Comparison of ENCODE assay signal across 15 mouse cellular contexts in genomic region chr15:100346761-100347160, GRCm38 (mm10). TPM values are rescaled to one million over a fixed set of nuclear protein-coding genes. Genes with fewer than 3 reads are reported as not detected.
DNase-seq lines count a peak whose midpoint lies in the region; ATAC-seq and TF ChIP-seq lines count a peak whose summit lies in the region.
"Had no signal": no experiment of that assay in that cellular context is flagged by ENCODE, and none has a peak within 500 bp of the region (broad histone marks: within the 10 kb centered on the region; RNA-seq: fewer than 3 reads in every experiment).

No protein-coding gene starts in this region.

- H3K9me3 ChIP-seq in embryonic facial prominence, embryonic 13.5 days = no peaks in the 10 kb centered on the region
- no peaks in the 10 kb centered on the region for H3K9me3 ChIP-seq in kidney, embryonic 16.5 days (ENCODE audit: low read length)
- no peaks in the 10 kb centered on the region for H3K9me3 ChIP-seq in liver, embryonic 11.5 days (ENCODE audit: control insufficient read depth, low read length)
- H3K9me3 ChIP-seq in midbrain, embryonic 13.5 days = no peaks in the 10 kb centered on the region
- H3K9me3 ChIP-seq: neural tube, embryonic 13.5 days had no signal

- H3K36me3 ChIP-seq in embryonic facial prominence, embryonic 13.5 days = no peaks in the 10 kb centered on the region
- no peaks in the 10 kb centered on the region for H3K36me3 ChIP-seq in kidney, embryonic 16.5 days (ENCODE audit: insufficient read depth, low read length)
- no peaks in the 10 kb centered on the region for H3K36me3 ChIP-seq in liver, embryonic 11.5 days (ENCODE audit: control insufficient read depth, insufficient read depth, low read length)
- no peaks in the 10 kb centered on the region for H3K36me3 ChIP-seq in heart, adult 2 months (ENCODE audit: control insufficient read depth, insufficient read depth, low read length)
- no peaks in the 10 kb centered on the region for H3K36me3 ChIP-seq in midbrain, embryonic 13.5 days
- H3K36me3 ChIP-seq: neural tube, embryonic 13.5 days had no signal

- no peak for ATAC-seq in embryonic facial prominence, embryonic 13.5 days (ENCODE audit: insufficient number of reproducible peaks, insufficient read depth, low FRiP score, low TSS enrichment, low read depth)
- ATAC-seq in kidney, embryonic 16.5 days (ENCODE audit: low FRiP score, low TSS enrichment) = 0 out of 2 replicates have a peak, but pooled peaks have one; percentile 74
- 0 out of 2 replicates have a peak, but pooled peaks have one; percentile 29 for ATAC-seq in liver, embryonic 11.5 days (replicated peaks; ENCODE audit: low FRiP score)
- ATAC-seq in erythroblast, adult 5-6 weeks (replicated peaks; ENCODE audit: low FRiP score, poor library complexity, severe bottlenecking) = no peak
- ATAC-seq in midbrain, embryonic 13.5 days = no peak

- no peak overlapping the region for H3K4me2 ChIP-seq in embryonic facial prominence, embryonic 13.5 days
- no peak overlapping the region for H3K4me2 ChIP-seq in kidney, embryonic 16.5 days (replicated peaks; ENCODE audit: low read depth, low read length)
- no peak overlapping the region for H3K4me2 ChIP-seq in liver, embryonic 11.5 days
- H3K4me2 ChIP-seq in midbrain, embryonic 13.5 days (replicated peaks) = no peak overlapping the region
- H3K4me2 ChIP-seq: neural tube, embryonic 13.5 days had no signal

- peak; percentile 68 for DNase-seq in R1 (ENCODE audit: low read depth, low spot score)
- DNase-seq in liver, embryonic 11.5 days (ENCODE audit: low spot score) = no peak
- DNase-seq in heart, adult 2 months = no peak
- no peak for DNase-seq in layer of hippocampus, adult 9-11 months
- DNase-seq: lung, adult 2 months; right cerebral cortex, postnatal 25 days had no signal

- H3K9ac ChIP-seq in embryonic facial prominence, embryonic 13.5 days = no peak overlapping the region
- H3K9ac ChIP-seq in kidney, embryonic 16.5 days (replicated peaks; ENCODE audit: low read length) = no peak overlapping the region
- no peak overlapping the region for H3K9ac ChIP-seq in liver, embryonic 11.5 days (ENCODE audit: low read depth, low read length)
- H3K9ac ChIP-seq in heart, adult 2 months (ENCODE audit: low read depth, low read length) = no peak overlapping the region
- H3K9ac ChIP-seq in midbrain, embryonic 13.5 days (replicated peaks) = no peak overlapping the region
- H3K9ac ChIP-seq: neural tube, embryonic 13.5 days had no signal

- no peak overlapping the region for H3K4me3 ChIP-seq in embryonic facial prominence, embryonic 13.5 days
- H3K4me3 ChIP-seq in kidney, embryonic 16.5 days (ENCODE audit: low read length) = no peak overlapping the region
- H3K4me3 ChIP-seq in liver, embryonic 11.5 days (ENCODE audit: low read depth, low read length) = no peak overlapping the region
- H3K4me3 ChIP-seq in heart, adult 2 months = no peak overlapping the region
- no peak overlapping the region for H3K4me3 ChIP-seq in midbrain, embryonic 13.5 days (replicated peaks)
- H3K4me3 ChIP-seq: neural tube, embryonic 13.5 days had no signal

- H3K79me2 ChIP-seq in heart, adult 2 months (replicated peaks; ENCODE audit: control insufficient read depth, insufficient read depth, low read length) = no peaks in the 10 kb centered on the region

- H3K27ac ChIP-seq in embryonic facial prominence, embryonic 13.5 days = peak overlapping the region; percentile 58
- H3K27ac ChIP-seq in kidney, embryonic 16.5 days (ENCODE audit: low read length) = peak overlapping the region; percentile 39
- H3K27ac ChIP-seq in liver, embryonic 11.5 days (ENCODE audit: low read depth, low read length) = peak overlapping the region; percentile 4; the same call in 1 of the 2 replicates
- no peak overlapping the region for H3K27ac ChIP-seq in heart, adult 2 months
- H3K27ac ChIP-seq in midbrain, embryonic 13.5 days = no peak overlapping the region
- H3K27ac ChIP-seq: neural tube, embryonic 13.5 days had no signal

- intact Hi-C loops in heart, adult 2 months (cut with DNase I) = no loop called here

- TF ChIP-seq CTCF in heart, adult 2 months (IDR thresholded peaks at IDR 0.05) = no peak

- H3K4me1 ChIP-seq in embryonic facial prominence, embryonic 13.5 days = peaks cover 2% of the 10 kb centered on the region
- H3K4me1 ChIP-seq in kidney, embryonic 16.5 days (ENCODE audit: insufficient read depth, low read length) = peaks cover 5% of the 10 kb centered on the region; the same call in 1 of the 2 replicates
- H3K4me1 ChIP-seq in liver, embryonic 11.5 days (replicated peaks; ENCODE audit: control insufficient read depth, insufficient read depth, low read length) = no peaks in the 10 kb centered on the region
- H3K4me1 ChIP-seq in heart, adult 2 months (ENCODE audit: control insufficient read depth, insufficient read depth, low read length) = no peaks in the 10 kb centered on the region; the same call in 1 of the 2 replicates
- no peaks in the 10 kb centered on the region for H3K4me1 ChIP-seq in midbrain, embryonic 13.5 days (replicated peaks)
- H3K4me1 ChIP-seq: neural tube, embryonic 13.5 days had no signal

- no peak for TF ChIP-seq POLR2A in heart, adult 2 months (IDR thresholded peaks at IDR 0.05; ENCODE audit: insufficient read depth, low read depth, low read length)

- WGBS in embryonic facial prominence, embryonic 13.5 days = 69% methylated on average over 14 of the region's 14 CpGs
- WGBS in kidney, embryonic 16.5 days = 65% methylated on average over 14 of the region's 14 CpGs
- 67% methylated on average over 14 of the region's 14 CpGs for whole genome bisulfite sequencing in liver, embryonic 11.5 days
- 71% methylated on average over 14 of the region's 14 CpGs for WGBS in heart, adult 2 months
- 55% methylated on average over 14 of the region's 14 CpGs for WGBS in midbrain, embryonic 13.5 days

- no peak for TF ChIP-seq EP300 in heart, adult 2 months (IDR thresholded peaks at IDR 0.05; ENCODE audit: insufficient read depth, low read depth, low read length)

- no peaks in the 10 kb centered on the region for H3K27me3 ChIP-seq in embryonic facial prominence, embryonic 13.5 days
- H3K27me3 ChIP-seq in kidney, embryonic 16.5 days (ENCODE audit: insufficient read depth, low read length) = no peaks in the 10 kb centered on the region
- H3K27me3 ChIP-seq in liver, embryonic 11.5 days (replicated peaks; ENCODE audit: control insufficient read depth, insufficient read depth, low read length) = no peaks in the 10 kb centered on the region
- no peaks in the 10 kb centered on the region for H3K27me3 ChIP-seq in heart, adult 2 months (ENCODE audit: control insufficient read depth, insufficient read depth, low read length)
- H3K27me3 ChIP-seq in midbrain, embryonic 13.5 days = no peaks in the 10 kb centered on the region
- H3K27me3 ChIP-seq: neural tube, embryonic 13.5 days had no signal

RNA-seq across cellular contexts. Expression of gene Methig1, which starts 6.2 kb away (rescaled TPM):
- polyA plus RNA-seq in embryonic facial prominence, embryonic 13.5 days (2015; fragmentation: Nextera tagmentation; extraction: Ambion mirVana) = not detected in 2 replicates
- 0.60 and 0.94 TPM in 2 replicates for polyA plus RNA-seq in kidney, embryonic 16.5 days (2015; fragmentation: Nextera tagmentation; extraction: Ambion mirVana)
- not detected in 2 replicates for polyA plus RNA-seq in liver, embryonic 11.5 days (2014; fragmentation: Nextera tagmentation; extraction: Ambion mirVana)
- not detected in 2 replicates for total RNA-seq in erythroblast, adult 5-6 weeks (2015; ENCODE audit: low replicate concordance)
- total RNA-seq in erythroblast, adult 5-6 weeks (2017; ENCODE audit: low replicate concordance) = not detected in 2 replicates
- under 1 TPM in 1 of 2 experiments, not detected in 1; 0.34 TPM for total RNA-seq in heart, adult 2 months (2021)
- not detected in 2 replicates for polyA plus RNA-seq in heart, adult 2 months (2012; rRNA removed)
- not detected in 2 replicates for polyA plus RNA-seq in midbrain, embryonic 13.5 days (2015; fragmentation: Nextera tagmentation; extraction: Ambion mirVana)
- polyA plus RNA-seq: cortical plate, adult 2 months; frontal cortex, adult 2 months; lung, adult 2 months had no signal

RNA-seq across cellular contexts. Expression of gene Mettl7a2, which starts 6.2 kb away (rescaled TPM):
- polyA plus RNA-seq in embryonic facial prominence, embryonic 13.5 days (2015; fragmentation: Nextera tagmentation; extraction: Ambion mirVana) = not detected in 2 replicates
- polyA plus RNA-seq in kidney, embryonic 16.5 days (2015; fragmentation: Nextera tagmentation; extraction: Ambion mirVana) = 0.41 and 0.60 TPM in 2 replicates
- polyA plus RNA-seq in liver, embryonic 11.5 days (2014; fragmentation: Nextera tagmentation; extraction: Ambion mirVana) = not detected in 2 replicates
- total RNA-seq in erythroblast, adult 5-6 weeks (2015; ENCODE audit: low replicate concordance) = not detected in 2 replicates
- total RNA-seq in erythroblast, adult 5-6 weeks (2017; ENCODE audit: low replicate concordance) = 0.56 TPM in 1 of 2 replicates, not detected in the other
- total RNA-seq in heart, adult 2 months (2021) = 1 to 10 TPM in 1 of 2 experiments, under 1 TPM in 1; 0.75 to 1.5 TPM
- not detected in 2 replicates for polyA plus RNA-seq in heart, adult 2 months (2012; rRNA removed)
- polyA plus RNA-seq in midbrain, embryonic 13.5 days (2015; fragmentation: Nextera tagmentation; extraction: Ambion mirVana) = not detected in 2 replicates
- polyA plus RNA-seq: cortical plate, adult 2 months; frontal cortex, adult 2 months; hindbrain, embryonic 11.5 days; lung, adult 2 months; neural tube, embryonic 13.5 days had no signal

RNA-seq across cellular contexts. Expression of gene Mettl7a3, which starts 12.0 kb away (rescaled TPM):
- 0.15 and 0.28 TPM in 2 replicates for polyA plus RNA-seq in embryonic facial prominence, embryonic 13.5 days (2015; fragmentation: Nextera tagmentation; extraction: Ambion mirVana)
- 0.19 TPM in 1 of 2 replicates, not detected in the other for polyA plus RNA-seq in kidney, embryonic 16.5 days (2015; fragmentation: Nextera tagmentation; extraction: Ambion mirVana)
- polyA plus RNA-seq in liver, embryonic 11.5 days (2014; fragmentation: Nextera tagmentation; extraction: Ambion mirVana) = not detected in 2 replicates
- not detected in 2 replicates for total RNA-seq in erythroblast, adult 5-6 weeks (2015; ENCODE audit: low replicate concordance)
- total RNA-seq in erythroblast, adult 5-6 weeks (2017; ENCODE audit: low replicate concordance) = 0.42 TPM in 1 of 2 replicates, not detected in the other
- under 1 TPM in 1 of 2 experiments, not detected in 1; 0.27 TPM for total RNA-seq in heart, adult 2 months (2021)
- polyA plus RNA-seq in heart, adult 2 months (2012; rRNA removed) = 0.21 TPM in 1 of 2 replicates, not detected in the other
- polyA plus RNA-seq in midbrain, embryonic 13.5 days (2015; fragmentation: Nextera tagmentation; extraction: Ambion mirVana) = not detected in 2 replicates

RNA-seq across cellular contexts. Expression of gene Higd1c, which starts 17.6 kb away (rescaled TPM):
- not detected in 2 replicates for polyA plus RNA-seq in embryonic facial prominence, embryonic 13.5 days (2015; fragmentation: Nextera tagmentation; extraction: Ambion mirVana)
- polyA plus RNA-seq in kidney, embryonic 16.5 days (2015; fragmentation: Nextera tagmentation; extraction: Ambion mirVana) = 0.35 and 1.3 TPM in 2 replicates
- not detected in 2 replicates for polyA plus RNA-seq in liver, embryonic 11.5 days (2014; fragmentation: Nextera tagmentation; extraction: Ambion mirVana)
- not detected in 2 replicates for total RNA-seq in erythroblast, adult 5-6 weeks (2015; ENCODE audit: low replicate concordance)
- not detected in 2 replicates for total RNA-seq in erythroblast, adult 5-6 weeks (2017; ENCODE audit: low replicate concordance)
- total RNA-seq in heart, adult 2 months (2021) = not detected
- not detected in 2 replicates for polyA plus RNA-seq in heart, adult 2 months (2012; rRNA removed)
- polyA plus RNA-seq in midbrain, embryonic 13.5 days (2015; fragmentation: Nextera tagmentation; extraction: Ambion mirVana) = not detected in 2 replicates
- total RNA-seq: heart, adult 8-10 months had no signal
- polyA plus RNA-seq: cortical plate, adult 2 months; frontal cortex, adult 2 months; hindbrain, embryonic 11.5 days; lung, adult 2 months had no signal

RNA-seq across cellular contexts. Expression of gene Mettl7a1, which starts 42.8 kb away (rescaled TPM):
- 5.2 and 5.7 TPM in 2 replicates for polyA plus RNA-seq in embryonic facial prominence, embryonic 13.5 days (2015; fragmentation: Nextera tagmentation; extraction: Ambion mirVana)
- 15.5 and 19.0 TPM in 2 replicates for polyA plus RNA-seq in kidney, embryonic 16.5 days (2015; fragmentation: Nextera tagmentation; extraction: Ambion mirVana)
- 4.4 and 5.7 TPM in 2 replicates for polyA plus RNA-seq in liver, embryonic 11.5 days (2014; fragmentation: Nextera tagmentation; extraction: Ambion mirVana)
- 95.7 and 125 TPM in 2 replicates for total RNA-seq in erythroblast, adult 5-6 weeks (2015; ENCODE audit: low replicate concordance)
- total RNA-seq in erythroblast, adult 5-6 weeks (2017; ENCODE audit: low replicate concordance) = 255 and 340 TPM in 2 replicates
- total RNA-seq in heart, adult 2 months (2021) = 10 to 100 TPM; 44.8 to 56.4 TPM
- polyA plus RNA-seq in heart, adult 2 months (2012; rRNA removed) = 43.0 and 47.6 TPM in 2 replicates
- polyA plus RNA-seq in midbrain, embryonic 13.5 days (2015; fragmentation: Nextera tagmentation; extraction: Ambion mirVana) = 4.5 and 4.6 TPM in 2 replicates

Comparison
In these comparisons a context has a peak if more than half of its experiments do, and no peak if none do; other contexts are left out.
1. ATAC-seq: peak in kidney, embryonic 16.5 days (single experiment) and liver, embryonic 11.5 days (single experiment); none in embryonic facial prominence, embryonic 13.5 days (single experiment), erythroblast, adult 5-6 weeks (single experiment) and midbrain, embryonic 13.5 days (single experiment).
2. H3K27ac ChIP-seq: peak in embryonic facial prominence, embryonic 13.5 days (single experiment), kidney, embryonic 16.5 days (single experiment) and liver, embryonic 11.5 days (single experiment); none in heart, adult 2 months (single experiment) and midbrain, embryonic 13.5 days (single experiment).